ENCODE assay signal across 10 mouse cellular contexts in genomic region chr4:147641932-147642331, GRCm38 (mm10). TPM values are rescaled to one million over a fixed set of nuclear protein-coding genes. Genes with fewer than 3 reads are reported as not detected.
DNase-seq lines count a peak whose midpoint lies in the region; ATAC-seq and TF ChIP-seq lines count a peak whose summit lies in the region.
"Not testable (repeated sequence)": the region's sequence is repeated elsewhere in the genome, so short reads cannot be mapped to it uniquely, and the experiment has no call there.
"Had no signal": no experiment of that assay in that cellular context is flagged by ENCODE, and none has a peak within 500 bp of the region (broad histone marks: within the 10 kb centered on the region; RNA-seq: fewer than 3 reads in every experiment).

No protein-coding gene starts in this region.

- not testable (repeated sequence) for H3K36me3 ChIP-seq in E14TG2a.4 (ENCODE audit: insufficient read depth, low read length); ES-E14 (ENCODE audit: control insufficient read depth, insufficient read depth, low read length, poor library complexity, severe bottlenecking); heart, embryonic 15.5 days; hindbrain, embryonic 11.5 days (ENCODE audit: control insufficient read depth, insufficient read depth, low read length); limb, embryonic 15.5 days; midbrain, embryonic 11.5 days (ENCODE audit: control insufficient read depth, insufficient read depth, low read length); neural tube, embryonic 11.5 days (ENCODE audit: control insufficient read depth, insufficient read depth, low read length)

- 0 out of 2 replicates have a peak, but pooled peaks have one; percentile 53 for ATAC-seq in heart, embryonic 15.5 days (replicated peaks; ENCODE audit: insufficient number of reproducible peaks, insufficient read depth, low FRiP score, low read depth)
- 0 out of 2 replicates have a peak, but pooled peaks have one; percentile 61 for ATAC-seq in hindbrain, embryonic 11.5 days (ENCODE audit: low FRiP score)
- ATAC-seq in limb, embryonic 15.5 days (ENCODE audit: insufficient number of reproducible peaks, low FRiP score, low TSS enrichment, low read depth): peak; percentile 52; the same call in 1 of the 2 replicates
- ATAC-seq in midbrain, embryonic 11.5 days (ENCODE audit: low FRiP score): 0 out of 2 replicates have a peak, but pooled peaks have one; percentile 50
- peak; percentile 63; the same call in 1 of the 2 replicates for ATAC-seq in neural tube, embryonic 11.5 days (ENCODE audit: insufficient read depth, low FRiP score, low TSS enrichment)

- 39% methylated on average over 2 of the region's 3 CpGs for WGBS in heart, embryonic 15.5 days
- 48% methylated on average over 2 of the region's 3 CpGs for WGBS in hindbrain, embryonic 11.5 days
- 50% methylated on average over 2 of the region's 3 CpGs for WGBS in limb, embryonic 15.5 days
- WGBS in midbrain, embryonic 11.5 days: 43% methylated on average over 2 of the region's 3 CpGs
- WGBS in neural tube, embryonic 11.5 days: 44% methylated on average over 2 of the region's 3 CpGs

- H3K4me1 ChIP-seq in E14TG2a.4 (replicated peaks; ENCODE audit: low read depth, low read length); ES-E14 (ENCODE audit: control insufficient read depth in 2 of 2, insufficient read depth in 2 of 2, low read length in 2 of 2, poor library complexity in 1 of 2); heart, embryonic 15.5 days (replicated peaks); hindbrain, embryonic 11.5 days (replicated peaks; ENCODE audit: control insufficient read depth, insufficient read depth, low read length); limb, embryonic 15.5 days; midbrain, embryonic 11.5 days (ENCODE audit: control insufficient read depth, insufficient read depth, low read length); neural tube, embryonic 11.5 days (ENCODE audit: control insufficient read depth, insufficient read depth, low read length): not testable (repeated sequence)

- H3K27ac ChIP-seq in ES-E14 (ENCODE audit: insufficient read depth, low read depth, low read length, poor library complexity, severe bottlenecking); heart, embryonic 15.5 days; hindbrain, embryonic 11.5 days (ENCODE audit: low read depth, low read length); limb, embryonic 15.5 days; midbrain, embryonic 11.5 days (ENCODE audit: low read depth, low read length); neural tube, embryonic 11.5 days (ENCODE audit: low read depth, low read length): not testable (repeated sequence)

- H3K9ac ChIP-seq in ES-E14 (ENCODE audit: insufficient read depth, low read depth, low read length, poor library complexity, severe bottlenecking); heart, embryonic 15.5 days; hindbrain, embryonic 11.5 days (ENCODE audit: low read depth, low read length); limb, embryonic 15.5 days; midbrain, embryonic 11.5 days (ENCODE audit: low read length); neural tube, embryonic 11.5 days (ENCODE audit: low read length): not testable (repeated sequence)

- in situ Hi-C loops in ES-E14 (cut with MboI; ENCODE audit: low sequenced_read_pairs in 2 of 2, unreplicated experiment in 2 of 2): not testable (repeated sequence)

- not testable (repeated sequence) for H3K4me2 ChIP-seq in heart, embryonic 15.5 days; hindbrain, embryonic 11.5 days (replicated peaks; ENCODE audit: low read depth, low read length); limb, embryonic 15.5 days; midbrain, embryonic 11.5 days; neural tube, embryonic 11.5 days (ENCODE audit: low read depth)

- not testable (repeated sequence) for H3K9me3 ChIP-seq in E14TG2a.4 (ENCODE audit: low read length); ES-E14 (ENCODE audit: control insufficient read depth, insufficient read depth, low read depth, low read length); heart, embryonic 15.5 days (replicated peaks); hindbrain, embryonic 11.5 days (ENCODE audit: control insufficient read depth, low read length); limb, embryonic 15.5 days; midbrain, embryonic 11.5 days (ENCODE audit: control insufficient read depth, low read length); neural tube, embryonic 11.5 days (ENCODE audit: control insufficient read depth, low read length)

- H3K4me3 ChIP-seq in E14TG2a.4 (replicated peaks; ENCODE audit: low read length) (peak overlapping the region; percentile 66), ES-E14 (ENCODE audit: insufficient read depth in 1 of 2, low read depth in 1 of 2, low read length in 2 of 2, poor library complexity in 1 of 2, severe bottlenecking in 1 of 2) (peak overlapping the region; percentile 47 to 55)
- not testable (repeated sequence) for H3K4me3 ChIP-seq in heart, embryonic 15.5 days; hindbrain, embryonic 11.5 days (ENCODE audit: low read depth, low read length); limb, embryonic 15.5 days; midbrain, embryonic 11.5 days (ENCODE audit: low read depth, low read length); neural tube, embryonic 11.5 days (ENCODE audit: low read depth, low read length)

- not testable (repeated sequence) for DNase-seq in ES-E14 (ENCODE audit: low read depth, low spot score); hindbrain, embryonic 11.5 days (ENCODE audit: low spot score); midbrain, embryonic 11.5 days (ENCODE audit: low spot score, missing footprints); neural tube, embryonic 11.5 days (ENCODE audit: low spot score)
- DNase-seq in heart, adult 11 months: peak; percentile 67

- TF ChIP-seq CTCF in E14TG2a.4 (conservative IDR thresholded peaks at IDR 0.05; ENCODE audit: low read length): not testable (repeated sequence)

- H3K27me3 ChIP-seq in E14TG2a.4 (ENCODE audit: insufficient read depth, low read length); heart, embryonic 15.5 days; hindbrain, embryonic 11.5 days (ENCODE audit: control insufficient read depth, insufficient read depth, low read length); limb, embryonic 15.5 days; midbrain, embryonic 11.5 days (ENCODE audit: control insufficient read depth, insufficient read depth, low read length); neural tube, embryonic 11.5 days (ENCODE audit: control insufficient read depth, insufficient read depth, low read length): not testable (repeated sequence)

RNA-seq across cellular contexts. Expression of gene Zfp979, which starts 0.4 kb away (rescaled TPM):
- total RNA-seq in ES-E14 (2012; rRNA removed): 110 and 118 TPM in 2 replicates
- polyA plus RNA-seq in heart, embryonic 15.5 days (2015; fragmentation: Nextera tagmentation; extraction: Ambion mirVana): 2.6 and 3.6 TPM in 2 replicates
- 3.2 TPM in 2 replicates for polyA plus RNA-seq in hindbrain, embryonic 11.5 days (2014; fragmentation: Nextera tagmentation; extraction: Ambion mirVana)
- 2.5 and 2.8 TPM in 2 replicates for polyA plus RNA-seq in limb, embryonic 15.5 days (2015; fragmentation: Nextera tagmentation; extraction: Ambion mirVana)
- polyA plus RNA-seq in midbrain, embryonic 11.5 days (2014; fragmentation: Nextera tagmentation; extraction: Ambion mirVana): 2.8 and 3.1 TPM in 2 replicates
- polyA plus RNA-seq in neural tube, embryonic 11.5 days (2014; fragmentation: Nextera tagmentation; extraction: Ambion mirVana): 3.1 and 3.6 TPM in 2 replicates
- polyA plus RNA-seq: adrenal gland, adult 2 months; G1E had no signal
